Mouse (Mus musculus): Measurements from ENCODE around the gene Dnajc4. TPM values are rescaled to one million over a fixed set of nuclear protein-coding genes. Genes with fewer than 3 reads are reported as not detected.
"Not testable (repeated sequence)": the region's sequence is repeated elsewhere in the genome, so short reads cannot be mapped to it uniquely, and the experiment has no call there.

The Dnajc4 gene
- total RNA-seq, 2 experiments from 2014 or later: 15.8 to 19.4 TPM

- DNase-seq (ENCODE audit: extremely low spot score in 1 of 2, low spot score in 2 of 2): peak in 1 of 2 experiments; percentile 19
- intact Hi-C loops (cut with DNase I): no loop called here
These were observed 5.4 kb upstream of the Dnajc4 start for GRCm38 (mm10) chr19:6997721-6998290.

GRCm38 (mm10) chr19:6996006-6996405 lies 3.6 kb upstream of the Dnajc4 start, which contains the start of the genes Nudt22 and Trpt1:
TSS of gene Nudt22 (minus strand) at chr19:6996117.
TSS of gene Trpt1 (plus strand) at chr19:6996131.
- peak; percentile 75 to 92 for DNase-seq (ENCODE audit: extremely low spot score in 1 of 2, low spot score in 2 of 2)
- intact Hi-C loops (cut with DNase I): no loop called here

GRCm38 (mm10) chr19:6995255-6995991 lies 3.1 kb upstream of the Dnajc4 start:
- no peak for DNase-seq (ENCODE audit: extremely low spot score in 1 of 2, low spot score in 2 of 2)
- intact Hi-C loops (cut with DNase I): no loop called here

- no peak for DNase-seq (ENCODE audit: extremely low spot score in 1 of 2, low spot score in 2 of 2)
- intact Hi-C loops (cut with DNase I): no loop called here
These were observed 2.1 kb upstream of the Dnajc4 start for GRCm38 (mm10) chr19:6994489-6994888.

- intact Hi-C loops (cut with DNase I): no loop called here
- DNase-seq (ENCODE audit: extremely low spot score in 1 of 2, low spot score in 2 of 2): no peak
These were observed 1.6 kb upstream of the Dnajc4 start for GRCm38 (mm10) chr19:6994002-6994401.

GRCm38 (mm10) chr19:6993011-6993770 lies 819 bp upstream of the Dnajc4 start:
- intact Hi-C loops (cut with DNase I): no loop called here
- DNase-seq (ENCODE audit: extremely low spot score in 1 of 2, low spot score in 2 of 2): no peak

GRCm38 (mm10) chr19:6991166-6991565 lies 1.2 kb downstream of the Dnajc4 start:
- DNase-seq (ENCODE audit: extremely low spot score in 1 of 2, low spot score in 2 of 2); intact Hi-C loops (cut with DNase I): not testable (repeated sequence)

- intact Hi-C loops (cut with DNase I): no loop called here
- peak in 1 of 2 experiments; percentile 14 for DNase-seq (ENCODE audit: extremely low spot score in 1 of 2, low spot score in 2 of 2)
These were observed 1.7 kb downstream of the Dnajc4 start for GRCm38 (mm10) chr19:6990712-6991111.

GRCm38 (mm10) chr19:6989251-6989650 lies 3.1 kb downstream of the Dnajc4 start:
- intact Hi-C loops (cut with DNase I): no loop called here
- peak in 1 of 2 experiments; percentile 23 for DNase-seq (ENCODE audit: extremely low spot score in 1 of 2, low spot score in 2 of 2)

GRCm38 (mm10) chr19:6987904-6988285 lies 4.5 kb downstream of the Dnajc4 start:
- intact Hi-C loops (cut with DNase I): no loop called here
- DNase-seq (ENCODE audit: extremely low spot score in 1 of 2, low spot score in 2 of 2): peak in 1 of 2 experiments; percentile 31

- peak in 1 of 2 experiments; percentile 82 for DNase-seq (ENCODE audit: extremely low spot score in 1 of 2, low spot score in 2 of 2)
- intact Hi-C loops (cut with DNase I): no loop called here
These were observed 5.1 kb downstream of the Dnajc4 start, which contains the start of gene Vegfb for GRCm38 (mm10) chr19:6987061-6987903. TSS of gene Vegfb (minus strand) at chr19:6987651.

GRCm38 (mm10) chr19:6985951-6986708 lies 6.2 kb downstream of the Dnajc4 start:
- DNase-seq (ENCODE audit: extremely low spot score in 1 of 2, low spot score in 2 of 2): peak in 1 of 2 experiments; percentile 30
- intact Hi-C loops (cut with DNase I): no loop called here

GRCm38 (mm10) chr19:6985300-6985699 lies 7.1 kb downstream of the Dnajc4 start:
- intact Hi-C loops (cut with DNase I): no loop called here
- peak in 1 of 2 experiments; percentile 40 for DNase-seq (ENCODE audit: extremely low spot score in 1 of 2, low spot score in 2 of 2)

- peak in 1 of 2 experiments; percentile 9 for DNase-seq (ENCODE audit: extremely low spot score in 1 of 2, low spot score in 2 of 2)
- intact Hi-C loops (cut with DNase I): no loop called here
These were observed 8.8 kb downstream of the Dnajc4 start for GRCm38 (mm10) chr19:6983621-6984020.

GRCm38 (mm10) chr19:6981465-6981864 lies 10.9 kb downstream of the Dnajc4 start:
- no peak for DNase-seq (ENCODE audit: extremely low spot score in 1 of 2, low spot score in 2 of 2)
- intact Hi-C loops (cut with DNase I): no loop called here

GRCm38 (mm10) chr19:6980381-6981093 lies 11.8 kb downstream of the Dnajc4 start, which contains the start of gene Fkbp2:
TSS of gene Fkbp2 (minus strand) at chr19:6980501.
- intact Hi-C loops (cut with DNase I): no loop called here
- peak; percentile 98 to 100 for DNase-seq (ENCODE audit: extremely low spot score in 1 of 2, low spot score in 2 of 2)

Data from left cerebral cortex, postnatal 10 days (tissue).